Mouse (Mus musculus) spleen, postnatal 14 days (tissue): Measurements from ENCODE around the gene Bcar3.

Experiments used
- DNase-seq, 2 experiments: peaks; one replicate each; pipeline ENCODE4 v3.0.0; 2021 to 2022; ENCODE audit warnings: low spot score in 2 of 2

Gene Bcar3

DNA sequence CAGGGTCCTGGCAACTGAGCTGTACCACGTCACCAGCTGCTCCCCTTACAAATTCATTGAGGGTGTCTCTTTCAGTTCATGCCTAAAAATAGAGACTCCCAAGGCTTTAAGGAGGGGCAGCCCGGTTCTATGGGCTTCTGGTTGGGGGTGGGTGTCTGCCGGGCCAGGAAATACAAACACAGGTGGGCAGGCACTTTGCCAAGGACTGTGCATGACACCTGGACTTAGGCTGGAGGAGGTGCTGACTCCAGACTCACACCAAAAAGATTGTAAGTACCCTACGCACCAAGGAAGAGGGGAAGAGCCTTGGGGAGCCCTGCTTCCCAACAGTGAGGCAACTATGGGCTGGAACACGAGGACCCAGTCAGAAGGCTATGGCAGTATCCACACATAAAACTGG, 44.1 kb downstream of the Bcar3 start:
- DNase-seq, result no peak

GRCm38 (mm10) chr3:122338897-122339296, 45.0 kb downstream of the Bcar3 start:
- DNase-seq, result no peak

GRCm38 (mm10) chr3:122340135-122341068, 46.5 kb downstream of the Bcar3 start:
- no peak for DNase-seq

GRCm38 (mm10) chr3:122343437-122343853, 49.5 kb downstream of the Bcar3 start:
- DNase-seq, result no peak

DNA sequence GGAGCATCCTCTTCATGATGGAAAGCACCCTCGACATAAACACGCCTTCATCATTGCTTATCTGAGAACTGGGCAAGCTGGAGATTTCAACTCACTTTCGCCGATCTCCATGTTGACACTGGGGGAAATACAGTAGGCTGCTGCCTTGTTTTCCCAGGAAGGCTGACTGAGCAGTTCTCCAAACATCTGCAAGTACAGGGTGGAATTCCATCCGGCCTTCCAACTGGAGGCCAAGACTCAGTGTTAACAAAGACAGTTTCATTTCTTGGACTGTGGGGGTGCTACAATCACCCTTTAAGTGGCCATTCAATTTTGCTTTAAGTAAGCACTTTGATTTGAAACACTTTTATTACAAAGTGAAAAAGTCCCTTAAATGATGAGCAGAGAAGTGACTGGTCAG, 50.4 kb downstream of the Bcar3 start:
- DNase-seq, result no peak

- DNase-seq, result no peak
Measured at GRCm38 (mm10) chr3:122345977-122346472, 52.1 kb downstream of the Bcar3 start.

GRCm38 (mm10) chr3:122346600-122346999, 52.7 kb downstream of the Bcar3 start:
- no peak for DNase-seq

DNA sequence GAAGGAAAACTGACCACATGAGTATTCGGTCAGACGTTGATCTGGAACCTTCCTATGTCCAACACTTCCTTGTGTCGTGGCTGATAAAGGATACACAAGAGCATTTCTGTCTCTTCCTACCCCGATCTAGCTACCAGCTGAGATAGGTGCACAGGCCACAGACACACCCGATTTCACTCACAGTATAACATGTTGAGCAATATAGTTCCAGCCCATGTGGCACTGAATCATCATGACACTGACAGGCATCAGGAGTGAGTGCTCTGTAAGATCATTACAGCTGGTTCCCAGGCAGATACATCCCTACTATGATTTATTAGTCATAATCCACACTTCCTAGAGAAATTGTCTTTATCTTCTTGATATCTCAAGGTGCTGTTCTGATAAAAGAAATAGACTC, 54.7 kb downstream of the Bcar3 start:
- DNase-seq, result no peak

GRCm38 (mm10) chr3:122352801-122353200, 58.9 kb downstream of the Bcar3 start:
- no peak for DNase-seq

GRCm38 (mm10) chr3:122359426-122359825, 65.5 kb downstream of the Bcar3 start:
- no peak for DNase-seq

GRCm38 (mm10) chr3:122359954-122360353, 66.0 kb downstream of the Bcar3 start:
- DNase-seq, result no peak

DNA sequence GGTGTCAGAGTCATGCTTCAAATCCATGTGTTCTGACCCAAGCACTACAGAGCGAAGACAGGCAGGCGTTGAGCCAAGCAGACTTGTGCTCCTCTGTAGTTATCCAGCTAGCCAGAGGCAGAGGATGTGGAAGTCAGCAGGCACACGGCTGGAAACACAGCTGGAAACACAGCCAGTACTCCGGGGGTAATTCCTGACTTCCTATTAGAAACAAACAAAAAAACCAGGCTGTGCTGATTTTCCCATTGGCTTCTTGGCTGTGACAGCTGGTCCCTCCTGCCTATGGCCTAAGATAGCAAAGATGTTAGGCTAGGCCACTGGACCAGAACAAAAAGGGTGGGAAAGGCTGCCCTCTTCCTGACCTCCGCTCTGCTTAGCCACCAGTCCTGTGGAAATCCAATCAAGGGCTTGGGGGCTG, 66.8 kb downstream of the Bcar3 start:
- no peak for DNase-seq

GRCm38 (mm10) chr3:122362719-122363118, 68.8 kb downstream of the Bcar3 start:
- DNase-seq, result no peak

GRCm38 (mm10) chr3:122364565-122364964, 70.6 kb downstream of the Bcar3 start:
- DNase-seq, result no peak

- DNase-seq, result no peak
Measured at GRCm38 (mm10) chr3:122365326-122365725, 71.4 kb downstream of the Bcar3 start.

- no peak for DNase-seq
Measured at GRCm38 (mm10) chr3:122371646-122372341, 77.9 kb downstream of the Bcar3 start.

- no peak for DNase-seq
Measured at GRCm38 (mm10) chr3:122372617-122373016, 78.7 kb downstream of the Bcar3 start.

DNA sequence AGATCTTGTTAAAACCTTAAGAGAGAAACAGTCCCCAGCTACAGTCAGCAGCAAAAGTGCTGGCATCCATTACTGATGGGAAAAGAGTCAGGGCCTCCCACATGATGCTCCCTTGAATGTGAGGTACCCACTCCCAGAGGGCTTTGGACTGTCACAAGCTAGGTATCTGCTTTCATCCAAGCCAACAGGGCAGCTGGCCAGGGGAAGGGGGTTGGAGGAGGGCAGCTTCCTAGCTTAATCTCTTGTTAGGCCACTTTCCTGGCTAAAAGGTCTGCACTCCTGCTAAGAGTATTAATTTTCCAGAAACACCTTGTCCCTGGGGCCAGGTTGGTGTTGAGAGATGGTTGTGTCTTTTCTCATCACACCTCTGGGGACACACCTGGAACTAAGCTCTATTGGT, 82.1 kb downstream of the Bcar3 start:
- DNase-seq, result no peak

DNA sequence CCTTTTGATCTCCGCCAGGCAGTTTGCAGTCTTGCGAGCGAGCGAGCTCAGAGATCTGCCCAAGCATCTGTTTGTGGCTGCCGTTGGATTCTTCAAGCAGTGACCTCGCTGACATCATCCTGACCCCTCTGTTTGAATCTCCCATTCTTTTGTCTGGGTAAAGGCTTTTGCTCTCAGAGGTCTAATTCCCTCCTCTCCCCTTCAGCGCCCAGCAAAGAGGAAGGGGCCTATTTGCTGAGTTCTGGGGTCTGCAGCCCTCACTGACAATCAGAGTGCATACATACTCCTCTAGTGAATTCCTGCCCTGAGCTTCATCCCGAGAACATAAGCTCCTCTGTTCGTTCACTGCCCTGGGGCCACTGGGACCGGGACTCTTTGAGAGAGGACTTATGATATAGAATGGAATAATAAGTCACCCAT, 82.5 kb downstream of the Bcar3 start:
- DNase-seq, result no peak

DNA sequence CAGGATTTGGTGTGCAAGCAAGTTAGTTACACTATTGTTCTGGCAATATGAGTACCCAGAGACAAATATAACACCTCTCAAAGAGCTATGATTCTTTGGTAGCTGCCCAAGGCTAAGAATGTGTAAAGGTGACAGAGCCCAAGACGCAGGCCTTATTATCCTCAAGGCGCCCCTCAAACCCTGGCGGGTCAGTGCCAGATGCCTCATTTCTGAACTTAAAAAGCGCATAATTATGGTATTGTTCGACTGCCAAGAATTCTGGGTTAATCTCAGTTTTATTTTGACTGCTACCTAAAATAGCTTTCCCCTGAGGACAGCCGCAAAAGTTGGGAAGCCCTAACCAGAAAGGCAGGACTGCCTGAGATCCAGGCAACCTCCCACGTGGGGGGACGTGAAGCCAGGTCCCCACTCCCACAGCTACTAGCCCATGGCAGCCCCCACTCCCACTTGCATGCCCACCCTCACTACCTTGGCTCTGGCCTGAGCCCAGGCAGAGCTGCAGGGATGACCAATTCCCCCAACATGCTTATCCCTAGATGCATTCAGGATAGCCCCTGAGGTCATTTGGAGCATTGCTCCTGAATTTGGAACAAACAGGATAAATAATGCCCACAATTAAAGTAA, 83.0 kb downstream of the Bcar3 start:
- no peak for DNase-seq

- no peak for DNase-seq
Measured at GRCm38 (mm10) chr3:122378634-122379033, 84.7 kb downstream of the Bcar3 start.

GRCm38 (mm10) chr3:122380776-122381175, 86.8 kb downstream of the Bcar3 start:
- no peak for DNase-seq
